Mouse (Mus musculus) Patski (cell line): ENCODE measurements around the gene Fkrp. TPM values are rescaled to one million over a fixed set of nuclear protein-coding genes. Genes with fewer than 3 reads are reported as not detected.

Experiments
- ATAC-seq: fragments of 100-300 bp; one replicate; pipeline ENCODE4 v1.8.0; 2021
- CTCF ChIA-PET: fragments of 350-600 bp; sonication (Branson Sonifier 250); formaldehyde crosslinking; loops from one replicate; lab custom pipeline; 2022; ENCODE audit warnings: inconsistent platforms; lab: Charles Lee
- POLR2A ChIA-PET: fragments of 350-600 bp; sonication (Branson Sonifier 250); formaldehyde crosslinking; loops from one replicate; lab custom pipeline; 2022; ENCODE audit warnings: antibody characterized with exemption, inconsistent platforms; lab: Charles Lee
- DNase-seq: peaks from one replicate; pipeline ENCODE4 v3.0.0-alpha.2; 2011; ENCODE audit warnings: low read depth, low spot score
- H3K27me3 ChIP-seq: fragments of 371-371 bp; one replicate; pipeline ENCODE4 v1.5.1; 2021
- CTCF ChIP-seq: fragments of 100-300 bp; IDR thresholded peaks from one replicate; pipeline ENCODE4 v1.5.1; 2021
- in situ Hi-C: fragments of 300-500 bp; cut with MboI; formaldehyde crosslinking; loops from 3 replicates; pipeline ENCODE4 v1.11.1; 2018; ENCODE audit warnings: low pct_unique_long_range_greater_than_20kb, mixed read lengths
- polyA plus RNA-seq: library from polyadenylated mRNA; unstranded; gene quantifications from one replicate; pipeline ENCODE4 v1.2.3, GENCODE M21; 2021

Fkrp gene
- polyA plus RNA-seq, 1 experiment from 2014 or later, result 33.4 TPM

DNA sequence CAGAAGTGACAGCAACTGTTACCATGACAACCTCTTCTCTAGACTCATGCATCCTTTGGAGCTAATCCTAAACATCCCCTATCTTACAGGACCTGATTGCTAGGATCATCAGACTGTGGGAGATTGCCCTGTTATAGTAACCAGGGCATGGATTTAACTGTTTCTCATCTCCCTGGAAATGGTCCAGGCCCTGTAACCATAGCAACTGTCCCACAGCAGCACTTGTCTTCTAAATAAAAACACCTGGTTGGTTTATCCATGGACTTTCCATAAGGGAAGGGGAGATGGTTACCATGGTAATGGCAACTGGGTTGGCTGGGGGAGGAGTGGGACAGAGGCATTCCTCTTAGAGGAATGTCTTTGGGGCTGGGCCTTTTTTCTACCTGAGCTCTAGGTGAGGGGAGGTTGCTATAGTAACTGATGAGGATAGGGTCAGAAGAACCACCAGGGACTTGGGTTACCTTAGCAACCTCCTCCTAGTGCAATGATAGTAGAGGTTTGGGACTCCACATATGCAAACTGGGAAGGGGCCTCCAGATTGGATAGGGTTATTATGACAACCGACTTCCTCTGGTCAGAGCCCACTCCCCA is 1.1 kb downstream of the Fkrp start, which contains the start of gene Strn4:
Gene Strn4 (plus strand): TSS at position 539 of the 591 bp plus-strand sequence.
- no peaks in the 10 kb centered on the region for H3K27me3 ChIP-seq
- DNase-seq (no peak), ATAC-seq (no peak)
- POLR2A ChIA-PET, result no interaction called here
- no peak for TF ChIP-seq CTCF
- in situ Hi-C loops, result no loop called here
- CTCF ChIA-PET, result no interaction called here

DNA sequence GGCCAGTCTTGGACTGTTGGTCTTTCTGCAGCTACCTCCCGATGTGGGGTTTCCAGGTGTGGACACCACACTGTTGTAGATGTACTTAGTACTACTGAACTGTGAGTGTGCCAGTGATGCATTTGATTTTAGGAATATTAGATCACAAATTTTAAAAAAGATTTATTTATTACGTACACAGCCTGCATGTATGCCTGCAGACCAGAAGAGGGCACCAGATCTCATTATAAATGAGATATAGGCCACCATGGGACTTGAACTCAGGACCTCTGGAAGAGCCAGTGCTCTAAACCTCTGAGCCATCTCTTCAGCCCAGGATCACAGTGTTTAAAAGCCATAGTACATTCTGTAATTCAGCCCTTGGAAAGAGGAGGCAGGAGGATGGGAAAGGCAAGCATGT is 4.0 kb downstream of the Fkrp start:
- CTCF ChIA-PET, result no interaction called here
- ATAC-seq (no peak), DNase-seq (no peak)
- POLR2A ChIA-PET, result interaction anchor here (1.0 kb wide), 1 partner anchor 40 kb away, joined by 5 read pairs; no protein-coding TSS in a partner anchor
- in situ Hi-C loops, result no loop called here
- TF ChIP-seq CTCF, result peak; percentile 48
- no peaks in the 10 kb centered on the region for H3K27me3 ChIP-seq

DNA sequence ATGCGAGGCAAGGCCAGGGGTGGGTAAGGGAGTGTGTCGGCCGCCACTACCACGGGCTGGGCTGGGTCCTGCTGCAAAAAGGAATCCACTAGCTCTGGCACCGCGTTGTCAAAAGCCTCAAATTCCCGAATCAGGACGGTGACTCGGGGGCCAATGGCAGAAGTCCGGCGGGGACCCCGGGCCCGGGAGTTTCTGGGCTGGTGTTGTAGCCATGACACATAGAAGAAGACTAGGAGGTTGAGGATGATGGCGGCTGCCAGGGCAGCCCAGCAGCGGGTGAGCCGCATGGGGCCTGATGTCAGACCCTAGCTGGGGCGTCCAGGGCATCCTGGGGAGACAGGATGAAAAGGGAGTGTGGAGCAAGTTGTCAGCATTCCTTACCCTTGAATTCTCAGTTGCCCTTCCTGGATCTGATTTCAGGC is 4.9 kb downstream of the Fkrp start:
- ChIA-PET POLR2A (interaction anchor here (1.0 kb wide), 1 partner anchor 41 kb away, joined by 5 read pairs; no protein-coding TSS in a partner anchor), CTCF (interaction anchor here (0.8 kb wide), 1 partner anchor 67 kb away, joined by 3 read pairs; no protein-coding TSS in a partner anchor)
- in situ Hi-C loops, result no loop called here
- TF ChIP-seq CTCF, result no peak
- ATAC-seq (no peak), DNase-seq (no peak)
- H3K27me3 ChIP-seq, result no peaks in the 10 kb centered on the region

DNA sequence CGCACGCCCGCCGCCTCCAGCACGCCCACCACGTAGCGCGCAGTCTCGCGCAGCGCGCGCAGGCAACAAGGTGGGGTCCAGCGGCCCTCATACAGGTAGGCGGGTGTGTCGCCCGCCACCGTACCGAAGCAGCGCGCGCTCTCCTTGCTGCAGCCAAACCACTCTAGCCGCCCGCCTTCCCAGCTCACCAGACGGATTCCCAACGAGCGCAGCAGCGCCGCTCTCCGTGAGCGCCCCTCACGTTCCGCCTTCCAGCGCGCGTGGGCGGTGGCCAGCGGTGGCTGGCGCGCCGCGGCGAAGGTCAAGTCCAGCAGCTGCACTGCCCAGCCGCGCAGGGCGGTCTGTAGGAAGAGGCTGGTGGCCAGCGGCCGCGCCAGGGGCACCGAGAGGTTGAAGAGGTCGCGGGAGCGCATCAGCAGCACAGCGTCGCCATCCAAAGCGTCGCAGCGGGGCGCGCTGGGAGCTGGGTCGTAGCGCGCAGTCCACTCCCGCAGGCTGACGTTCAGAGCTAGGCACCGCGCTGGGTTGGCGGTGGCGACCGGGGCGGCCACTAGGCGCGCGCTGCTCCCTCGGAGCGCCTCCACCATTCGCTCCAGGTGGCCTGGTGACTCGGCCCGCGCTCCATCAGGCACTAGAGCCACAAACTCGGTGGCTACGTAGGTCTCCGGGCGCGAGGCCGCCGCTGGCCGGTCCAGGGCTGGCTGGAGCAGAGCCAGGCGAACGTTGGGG is 5.4 kb downstream of the Fkrp start:
- ATAC-seq (no peak), DNase-seq (no peak)
- ChIA-PET CTCF (interaction anchor here (0.8 kb wide), 1 partner anchor 66 kb away, joined by 3 read pairs; no protein-coding TSS in a partner anchor), POLR2A (no interaction called here)
- peak; percentile 44 for TF ChIP-seq CTCF
- no peaks in the 10 kb centered on the region for H3K27me3 ChIP-seq
- in situ Hi-C loops, result no loop called here

DNA sequence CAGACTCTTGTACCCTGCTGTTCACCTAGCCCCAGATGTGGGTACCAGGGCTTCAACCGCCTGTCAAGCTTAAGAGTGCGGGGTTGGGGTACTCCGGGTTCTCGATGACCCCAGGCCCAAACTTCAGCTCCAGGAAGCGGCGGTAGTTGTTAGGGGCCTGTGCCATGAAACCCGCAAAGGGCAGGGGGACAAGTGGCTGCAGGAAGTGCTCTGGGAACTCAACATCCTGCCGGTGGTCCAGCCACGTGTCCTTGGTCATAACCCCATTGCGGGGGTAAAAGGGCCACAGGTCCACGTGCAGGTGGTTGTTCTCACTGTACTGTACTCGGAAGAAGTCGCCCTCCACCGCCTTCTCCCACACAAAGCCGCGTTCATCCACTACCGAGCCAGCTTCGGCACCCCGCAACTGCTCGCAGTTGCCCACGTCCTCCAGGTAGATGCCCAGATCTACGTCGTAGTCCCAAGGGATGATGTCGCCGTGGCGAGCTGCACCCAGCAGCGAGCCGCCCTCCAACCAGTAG is 6.1 kb downstream of the Fkrp start:
- DNase-seq (no peak), ATAC-seq (peak; percentile 15)
- in situ Hi-C loops, result no loop called here
- H3K27me3 ChIP-seq, result no peaks in the 10 kb centered on the region
- no peak for TF ChIP-seq CTCF
- CTCF ChIA-PET, result interaction anchor here (1.3 kb wide), 2 partner anchors 20 to 24 kb away, joined by 3 read pairs; no protein-coding TSS in a partner anchor
- POLR2A ChIA-PET, result no interaction called here

DNA sequence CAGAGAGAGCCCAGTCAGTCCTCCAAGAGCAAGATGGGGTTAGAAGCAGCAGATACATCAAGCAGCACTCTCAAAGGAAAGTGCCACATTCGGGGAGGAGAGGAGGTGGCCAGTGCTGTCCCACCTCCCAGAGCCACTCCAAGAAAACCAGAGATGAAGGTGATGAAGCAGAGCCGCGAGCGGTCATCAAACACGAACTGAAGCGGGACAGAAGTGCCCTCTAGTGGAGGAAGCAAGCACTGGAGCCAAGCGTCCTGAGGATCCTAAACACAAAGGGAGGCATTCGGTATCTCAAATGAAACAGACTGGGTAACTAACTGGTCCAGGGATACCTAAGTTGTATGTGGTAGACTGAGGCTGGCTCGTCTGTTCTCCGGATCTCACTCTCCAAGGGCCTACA is 6.8 kb downstream of the Fkrp start:
- in situ Hi-C loops, result no loop called here
- H3K27me3 ChIP-seq, result no peaks in the 10 kb centered on the region
- ChIA-PET CTCF (interaction anchor here (1.2 to 1.6 kb wide), 4 partner anchors 9 to 24 kb away, joined by 3 to 5 read pairs (median 4); no protein-coding TSS in a partner anchor), POLR2A (no interaction called here)
- no peak for ATAC-seq
- peak; percentile 93 for TF ChIP-seq CTCF
- no peak for DNase-seq

DNA sequence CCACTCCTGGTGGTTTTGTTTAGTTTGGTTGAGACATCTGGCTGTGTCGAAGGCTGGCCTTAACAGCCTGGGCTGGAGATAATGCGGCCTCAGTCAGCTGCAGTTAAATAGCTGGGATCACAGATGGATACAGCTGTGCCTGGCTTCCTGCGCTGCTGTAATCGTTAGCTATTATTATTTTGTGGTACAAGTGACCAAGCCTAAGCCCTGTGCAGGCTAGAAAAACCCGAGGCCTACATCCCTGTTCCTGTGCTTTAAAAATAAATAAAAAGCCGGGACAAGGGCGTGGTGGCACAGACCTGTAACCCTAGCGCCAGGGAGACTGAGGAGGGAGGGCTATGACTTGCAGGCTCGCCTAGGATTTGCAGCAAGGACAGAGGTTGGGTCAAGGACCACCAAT is 7.9 kb downstream of the Fkrp start:
- TF ChIP-seq CTCF, result no peak
- CTCF ChIA-PET, result interaction anchor here (1.6 kb wide), 1 partner anchor 17 kb away, joined by 4 read pairs; no protein-coding TSS in a partner anchor
- H3K27me3 ChIP-seq, result no peaks in the 10 kb centered on the region
- in situ Hi-C loops, result no loop called here
- DNase-seq (no peak), ATAC-seq (no peak)
- POLR2A ChIA-PET, result no interaction called here

DNA sequence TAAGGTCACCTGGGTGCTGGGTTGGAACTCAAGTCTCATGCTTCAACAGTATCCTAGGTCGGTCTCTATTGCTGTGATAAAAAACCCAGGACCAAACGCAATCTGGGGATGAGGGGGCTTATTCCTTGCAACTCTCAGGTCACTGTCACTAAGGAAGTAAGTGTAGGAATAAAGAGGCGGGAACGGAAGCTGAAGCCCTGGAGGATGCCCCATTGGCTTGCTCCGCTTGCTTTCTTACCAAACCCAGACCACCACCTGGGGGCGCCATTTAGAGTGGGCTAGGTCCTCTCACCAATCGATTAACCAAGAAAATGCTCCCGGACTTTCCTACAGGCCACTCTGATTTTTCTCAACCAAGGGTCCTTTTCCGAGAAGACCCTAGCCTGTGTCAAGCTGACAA is 8.6 kb downstream of the Fkrp start:
- no peak for TF ChIP-seq CTCF
- ATAC-seq (no peak), DNase-seq (no peak)
- no peaks in the 10 kb centered on the region for H3K27me3 ChIP-seq
- ChIA-PET CTCF (no interaction called here), POLR2A (no interaction called here)
- in situ Hi-C loops, result no loop called here

DNA sequence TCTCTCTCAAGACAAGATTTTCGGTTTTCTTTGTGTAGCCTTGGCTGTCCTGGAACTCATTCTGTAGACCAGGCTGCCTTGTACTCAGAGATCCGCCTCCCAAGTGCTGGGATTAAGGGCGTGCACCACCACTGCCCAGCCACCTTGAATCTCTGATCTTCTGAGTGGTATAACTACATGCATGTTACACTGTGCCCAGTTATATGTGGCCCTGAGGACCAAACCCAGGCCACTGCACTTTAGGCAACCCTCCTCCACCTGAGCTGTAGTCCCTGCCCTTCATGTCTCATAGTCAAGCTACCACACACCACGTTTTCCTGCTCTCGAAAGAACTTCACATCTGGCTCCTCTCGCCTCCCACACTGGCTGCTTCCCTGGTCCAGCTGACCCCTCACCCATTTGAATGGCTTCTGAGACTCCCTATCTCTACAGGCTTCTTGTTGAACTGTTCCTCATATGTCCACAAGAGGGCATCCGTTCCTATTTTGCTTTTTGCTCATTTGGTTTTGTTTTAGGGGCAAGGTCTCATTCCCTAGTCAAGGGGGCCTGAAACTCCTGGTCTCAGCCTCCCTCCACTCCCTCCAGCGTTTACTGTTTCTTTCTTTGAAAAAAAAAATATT is 12.0 kb downstream of the Fkrp start:
- CTCF ChIA-PET, result no interaction called here
- POLR2A ChIA-PET, result no interaction called here
- TF ChIP-seq CTCF, result peak; percentile 61
- no peaks in the 10 kb centered on the region for H3K27me3 ChIP-seq
- no peak for DNase-seq
- in situ Hi-C loops, result no loop called here
- no peak for ATAC-seq

DNA sequence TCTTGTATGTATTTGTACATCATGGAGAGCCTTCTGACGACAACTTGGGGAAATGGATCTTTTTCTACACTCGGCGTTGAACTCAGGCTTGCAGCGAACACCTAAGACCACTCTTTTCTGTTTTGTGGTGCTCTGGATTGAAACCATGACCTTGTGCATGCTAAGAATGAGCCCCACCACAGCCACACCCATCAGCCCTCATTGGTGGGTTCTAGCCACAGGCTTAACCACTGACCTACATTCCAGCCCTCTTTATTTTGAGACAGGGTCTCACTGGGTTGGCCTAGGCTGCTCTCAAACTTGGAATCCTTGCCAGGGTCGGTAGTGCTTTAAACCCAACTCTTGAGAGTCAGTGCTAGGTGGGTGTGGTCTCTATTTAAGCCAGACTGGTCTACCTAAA is 21.6 kb downstream of the Fkrp start:
- DNase-seq (no peak), ATAC-seq (no peak)
- POLR2A ChIA-PET, result interaction anchor here (1.0 kb wide), 1 partner anchor 12 kb away, joined by 3 read pairs; no protein-coding TSS in a partner anchor
- TF ChIP-seq CTCF, result no peak
- CTCF ChIA-PET, result no interaction called here
- H3K27me3 ChIP-seq, result no peaks in the 10 kb centered on the region
- in situ Hi-C loops, result loop anchor here (5.0 kb wide), 1 partner anchor 48 kb away; no protein-coding TSS in a partner anchor
